Mouse (Mus musculus) heart, embryonic 16.5 days (tissue): ENCODE results near the gene Tspan18. TPM values are rescaled to one million over a fixed set of nuclear protein-coding genes. Genes with fewer than 3 reads are reported as not detected.

Experiments used
- ATAC-seq: fragments of 200-750 bp; cut with Nextera tagmentation; replicated peaks from 2 replicates; pipeline ENCODE4 v1.8.0; 2017; ENCODE audit warnings: moderate number of reproducible peaks; ENCODE audit not compliant: insufficient read depth, low FRiP score; ENCODE audit errors: extremely low read depth
- H3K27ac ChIP-seq: fragments of 300-500 bp; sonication (generic); 2 replicates; pipeline ENCODE4 v1.5.1; 2014; ENCODE audit warnings: mild to moderate bottlenecking, low read length, control low read depth, moderate library complexity
- H3K27me3 ChIP-seq: fragments of 300-500 bp; sonication (generic); 2 replicates; pipeline ENCODE4 v1.6.1; 2014; ENCODE audit warnings: low read length, mixed read lengths; ENCODE audit not compliant: control insufficient read depth, insufficient read depth
- H3K36me3 ChIP-seq: fragments of 300-500 bp; sonication (generic); 2 replicates; pipeline ENCODE4 v1.6.1; 2014; ENCODE audit not compliant: control insufficient read depth, insufficient read depth
- H3K4me1 ChIP-seq: fragments of 300-500 bp; sonication (generic); 2 replicates; pipeline ENCODE4 v1.6.1; 2014; ENCODE audit warnings: low read length, mixed read lengths; ENCODE audit not compliant: control insufficient read depth, insufficient read depth
- H3K4me2 ChIP-seq: fragments of 300-500 bp; sonication (generic); 2 replicates; pipeline ENCODE4 v1.6.1; 2014; ENCODE audit warnings: low read depth, mild to moderate bottlenecking, control low read depth, low read length
- H3K4me3 ChIP-seq: fragments of 300-500 bp; sonication (generic); 2 replicates; pipeline ENCODE4 v1.5.1; 2014; ENCODE audit warnings: mild to moderate bottlenecking, control low read depth, low read length
- H3K9ac ChIP-seq: fragments of 300-500 bp; sonication (generic); 2 replicates; pipeline ENCODE4 v1.6.1; 2014; ENCODE audit warnings: low read length, control low read depth
- H3K9me3 ChIP-seq: fragments of 300-500 bp; sonication (generic); replicated peaks from 2 replicates; pipeline ENCODE4 v1.6.1; 2016; ENCODE audit warnings: low read length; ENCODE audit not compliant: control insufficient read depth
- WGBS: fragments of 180-500 bp; shearing (Covaris S2); extraction: QIAGEN DNeasy Blood & Tissue Kit; methylation state at CpG from one replicate; pipeline ENCODE4 v1.1.7; 2014; 5-methylcytosine and 5-hydroxymethylcytosine counted together
- polyA plus RNA-seq: library from polyadenylated mRNA; unstranded; fragments of >200 nt; fragmentation: Nextera tagmentation; extraction: Ambion mirVana; gene quantifications from 2 replicates; pipeline ENCODE4 v1.2.1, GENCODE M21; 2015

Gene Tspan18
- polyA plus RNA-seq, 1 experiment from 2014 or later = 33.9 TPM

GRCm38 (mm10) chr2:93313768-93314632 is 20.3 kb downstream of the Tspan18 start:
- Histone ChIP-seq H3K27ac (peak overlapping the region; percentile 78), H3K27me3 (no peaks in the 10 kb centered on the region), H3K4me1 (peaks cover 60% of the 10 kb centered on the region), H3K36me3 (no peaks in the 10 kb centered on the region; the same call in 1 of the 2 replicates), H3K4me3 (no peak overlapping the region), H3K4me2 (no peak overlapping the region), H3K9me3 (no peaks in the 10 kb centered on the region), H3K9ac (peak overlapping the region; percentile 50)
- ATAC-seq = no peak
- WGBS = 45% methylated on average over 15 of the region's 15 CpGs

- Histone ChIP-seq H3K4me3 (no peak overlapping the region), H3K27ac (no peak overlapping the region), H3K27me3 (no peaks in the 10 kb centered on the region), H3K9me3 (no peaks in the 10 kb centered on the region), H3K4me2 (no peak overlapping the region), H3K4me1 (peaks cover 66% of the 10 kb centered on the region), H3K9ac (no peak overlapping the region), H3K36me3 (no peaks in the 10 kb centered on the region; the same call in 1 of the 2 replicates)
- 63% methylated on average over 3 of the region's 3 CpGs for WGBS
- no peak for ATAC-seq
These were observed 21.8 kb downstream of the Tspan18 start for GRCm38 (mm10) chr2:93312458-93312857.

- Histone ChIP-seq H3K4me2 (peak overlapping the region; percentile 55), H3K9me3 (no peaks in the 10 kb centered on the region), H3K4me1 (peaks cover 58% of the 10 kb centered on the region), H3K27ac (peak overlapping the region; percentile 94), H3K9ac (peak overlapping the region; percentile 66), H3K4me3 (peak overlapping the region; percentile 9; the same call in 1 of the 2 replicates), H3K36me3 (no peaks in the 10 kb centered on the region; the same call in 1 of the 2 replicates), H3K27me3 (no peaks in the 10 kb centered on the region)
- ATAC-seq = peak; percentile 93
- WGBS = 27% methylated on average over 14 of the region's 14 CpGs
These were observed 24.4 kb downstream of the Tspan18 start for GRCm38 (mm10) chr2:93309724-93310413.

- Histone ChIP-seq H3K4me3 (no peak overlapping the region), H3K9me3 (no peaks in the 10 kb centered on the region), H3K4me1 (peaks cover 50% of the 10 kb centered on the region), H3K27me3 (no peaks in the 10 kb centered on the region), H3K9ac (no peak overlapping the region), H3K4me2 (no peak overlapping the region), H3K36me3 (no peaks in the 10 kb centered on the region; the same call in 1 of the 2 replicates), H3K27ac (no peak overlapping the region)
- 80% methylated on average over 4 of the region's 4 CpGs for WGBS
- ATAC-seq = no peak
These were observed 27.4 kb downstream of the Tspan18 start for GRCm38 (mm10) chr2:93306898-93307297.

GRCm38 (mm10) chr2:93304273-93304634 is 30.1 kb downstream of the Tspan18 start:
- Histone ChIP-seq H3K27me3 (no peaks in the 10 kb centered on the region), H3K27ac (peak overlapping the region; percentile 80), H3K4me2 (no peak overlapping the region), H3K4me1 (peaks cover 33% of the 10 kb centered on the region), H3K4me3 (no peak overlapping the region), H3K9ac (peak overlapping the region; percentile 35), H3K9me3 (no peaks in the 10 kb centered on the region), H3K36me3 (no peaks in the 10 kb centered on the region; the same call in 1 of the 2 replicates)
- WGBS = 48% methylated on average over 4 of the region's 4 CpGs
- ATAC-seq = no peak

- Histone ChIP-seq H3K27me3 (no peaks in the 10 kb centered on the region), H3K36me3 (no peaks in the 10 kb centered on the region), H3K4me1 (peaks cover 27% of the 10 kb centered on the region), H3K9me3 (no peaks in the 10 kb centered on the region), H3K9ac (peak overlapping the region; percentile 35), H3K4me2 (no peak overlapping the region), H3K4me3 (no peak overlapping the region), H3K27ac (peak overlapping the region; percentile 80)
- WGBS = 23% methylated on average over 16 of the region's 16 CpGs
- ATAC-seq = peak; percentile 74
These were observed 30.6 kb downstream of the Tspan18 start for GRCm38 (mm10) chr2:93303585-93304272.

- Histone ChIP-seq H3K9me3 (no peaks in the 10 kb centered on the region), H3K27ac (peak overlapping the region; percentile 80), H3K4me2 (no peak overlapping the region), H3K4me1 (peaks cover 22% of the 10 kb centered on the region), H3K27me3 (no peaks in the 10 kb centered on the region), H3K36me3 (no peaks in the 10 kb centered on the region), H3K4me3 (no peak overlapping the region), H3K9ac (no peak overlapping the region)
- WGBS = 46% methylated on average over 5 of the region's 5 CpGs
- ATAC-seq = no peak
These were observed 31.1 kb downstream of the Tspan18 start for GRCm38 (mm10) chr2:93303260-93303584.

- peak; percentile 67 for ATAC-seq
- no peaks in the 10 kb centered on the region for H3K27me3 ChIP-seq
- no peak overlapping the region for H3K9ac ChIP-seq
- peaks cover 4% of the 10 kb centered on the region; the same call in 1 of the 2 replicates for H3K9me3 ChIP-seq
- H3K4me2 ChIP-seq = no peak overlapping the region
- H3K4me3 ChIP-seq = no peak overlapping the region
- 31% methylated on average over 3 of the region's 3 CpGs for WGBS
- H3K36me3 ChIP-seq = peaks cover 11% of the 10 kb centered on the region
- peaks cover 7% of the 10 kb centered on the region; the same call in 1 of the 2 replicates for H3K4me1 ChIP-seq
- H3K27ac ChIP-seq = peak overlapping the region; percentile 61
These were observed 36.6 kb downstream of the Tspan18 start for GRCm38 (mm10) chr2:93297656-93298055.
